Mouse (Mus musculus): Measurements from ENCODE around the gene Golph3l.
"Not testable (repeated sequence)": the region's sequence is repeated elsewhere in the genome, so short reads cannot be mapped to it uniquely, and the experiment has no call there.

Gene Golph3l

DNA sequence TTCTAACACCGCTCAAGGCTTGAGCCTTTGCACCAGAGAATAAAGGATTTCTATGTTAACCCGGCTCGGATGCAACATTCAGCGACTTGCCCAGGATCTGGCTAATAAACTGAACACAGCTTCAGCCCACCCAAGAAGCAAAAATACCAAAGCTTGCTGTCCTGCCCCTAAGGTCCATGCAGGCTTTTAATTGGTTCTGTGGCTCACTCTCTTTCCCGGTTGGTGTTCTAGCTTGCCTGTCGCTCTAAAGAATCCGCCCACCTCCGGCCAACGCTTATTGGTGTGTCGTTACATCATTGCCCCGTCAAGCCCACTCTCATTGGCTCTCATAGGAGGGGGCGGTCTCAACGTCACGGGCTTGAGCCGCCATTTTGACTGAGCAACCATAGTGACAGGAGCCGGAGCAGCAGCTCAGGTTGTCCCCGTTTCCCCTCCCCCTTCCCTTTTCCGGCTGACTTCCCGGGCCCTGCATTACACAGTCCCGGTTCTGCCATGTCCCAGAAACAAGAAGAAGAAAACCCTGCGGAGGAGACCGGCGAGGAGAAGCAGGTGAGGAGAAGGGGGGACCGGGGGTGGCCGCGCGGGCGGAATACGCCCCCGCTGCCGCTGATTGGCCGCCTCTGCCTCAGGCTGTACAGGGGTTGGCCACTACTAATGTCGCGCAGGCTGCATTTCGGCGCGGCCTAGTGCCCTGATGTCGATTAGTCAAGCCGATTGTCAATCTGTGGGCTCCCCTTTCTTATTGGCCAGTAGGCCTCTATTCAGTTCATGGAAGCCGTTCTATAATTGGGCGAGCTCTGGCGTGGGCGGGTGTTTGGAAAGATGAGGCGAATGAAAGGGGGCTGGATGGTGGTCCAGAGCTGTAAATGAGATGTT is 36.1 kb downstream of the Golph3l start, which contains the start of gene Ensa:
TSS of gene Ensa (plus strand) at position 366 of the 876 bp plus-strand sequence.
- in situ Hi-C loops (cut with MboI, MseI): no loop called here

DNA sequence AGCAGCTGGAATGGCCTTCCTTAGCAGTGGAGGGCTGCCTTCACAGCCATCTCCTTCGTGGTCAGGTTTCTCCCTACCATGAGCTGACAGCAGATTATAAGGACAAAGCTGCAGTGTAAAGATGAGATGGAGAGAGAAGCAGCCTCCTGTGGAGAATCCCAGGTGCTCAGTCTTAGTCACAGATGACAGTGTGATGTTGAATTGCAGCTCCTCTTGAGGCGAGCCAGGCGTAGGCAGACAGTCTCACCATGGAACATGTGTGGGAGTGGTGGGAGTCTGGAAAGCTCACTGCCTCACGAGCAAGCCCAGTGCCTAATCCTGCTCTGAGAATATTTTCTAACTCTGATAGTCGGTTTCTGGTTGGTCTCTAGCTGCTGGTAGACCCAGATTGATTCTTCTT is 39.0 kb downstream of the Golph3l start:
- in situ Hi-C loops (cut with MboI, MseI): no loop called here

DNA sequence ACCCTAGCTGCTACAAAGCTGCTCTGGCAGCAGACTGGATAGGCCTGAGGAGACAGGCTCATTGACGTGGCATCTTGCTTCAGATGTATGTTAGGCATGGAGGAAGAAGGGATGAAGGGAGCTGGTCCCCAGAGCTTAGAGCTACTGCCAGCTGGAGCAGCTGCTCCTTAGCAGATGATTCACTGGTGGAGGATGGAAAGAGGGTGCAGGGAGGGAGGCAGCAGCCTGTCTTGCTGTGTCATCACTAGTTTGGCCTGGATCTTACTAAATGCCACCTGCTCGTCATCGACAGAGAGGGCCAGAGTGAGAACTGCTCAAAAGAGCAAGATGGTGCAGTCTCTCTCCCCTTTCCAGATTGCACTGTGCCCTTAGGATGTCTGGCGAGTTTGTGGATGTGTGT is 41.0 kb downstream of the Golph3l start:
- in situ Hi-C loops (cut with MboI, MseI): no loop called here

DNA sequence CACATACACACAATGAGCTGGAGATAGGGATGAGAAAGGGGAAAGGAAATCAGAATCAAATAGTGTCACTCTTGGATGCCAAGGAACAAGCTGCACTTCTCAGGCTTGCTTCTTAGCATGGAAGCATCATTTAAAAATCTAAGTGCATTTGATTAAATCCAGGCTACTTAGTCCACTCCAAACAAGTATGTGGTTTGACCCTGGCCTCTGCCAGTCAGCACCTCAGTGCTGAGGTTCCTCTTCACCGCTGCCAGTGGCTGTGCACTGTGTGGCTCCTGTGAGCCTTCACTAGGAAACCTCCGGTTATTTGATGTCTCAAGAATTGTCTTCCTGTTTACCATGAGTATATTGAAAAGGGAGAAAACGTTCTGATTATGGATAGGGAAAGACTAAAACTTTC is 42.1 kb downstream of the Golph3l start:
- in situ Hi-C loops (cut with MboI, MseI): no loop called here

DNA sequence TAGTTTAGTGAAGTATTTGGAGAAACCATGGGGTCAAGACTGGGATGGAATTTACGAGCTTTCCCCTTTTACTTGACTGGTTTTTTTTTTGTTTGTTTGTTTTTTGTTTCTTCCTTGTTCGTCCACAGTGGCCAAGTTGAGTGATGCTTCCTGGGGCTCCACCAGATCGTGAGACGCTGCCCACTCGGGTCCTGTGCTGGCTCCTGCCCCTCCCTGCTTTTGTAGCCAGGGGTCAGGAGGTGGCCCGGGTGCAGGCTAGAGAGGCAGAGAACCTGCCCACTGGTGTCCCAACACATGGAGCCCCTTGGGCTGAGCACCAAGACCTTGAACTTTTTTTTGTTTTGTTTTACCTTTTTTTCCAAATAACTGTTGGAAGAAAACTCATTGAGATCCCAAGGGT is 42.6 kb downstream of the Golph3l start:
- in situ Hi-C loops (cut with MboI, MseI): no loop called here

DNA sequence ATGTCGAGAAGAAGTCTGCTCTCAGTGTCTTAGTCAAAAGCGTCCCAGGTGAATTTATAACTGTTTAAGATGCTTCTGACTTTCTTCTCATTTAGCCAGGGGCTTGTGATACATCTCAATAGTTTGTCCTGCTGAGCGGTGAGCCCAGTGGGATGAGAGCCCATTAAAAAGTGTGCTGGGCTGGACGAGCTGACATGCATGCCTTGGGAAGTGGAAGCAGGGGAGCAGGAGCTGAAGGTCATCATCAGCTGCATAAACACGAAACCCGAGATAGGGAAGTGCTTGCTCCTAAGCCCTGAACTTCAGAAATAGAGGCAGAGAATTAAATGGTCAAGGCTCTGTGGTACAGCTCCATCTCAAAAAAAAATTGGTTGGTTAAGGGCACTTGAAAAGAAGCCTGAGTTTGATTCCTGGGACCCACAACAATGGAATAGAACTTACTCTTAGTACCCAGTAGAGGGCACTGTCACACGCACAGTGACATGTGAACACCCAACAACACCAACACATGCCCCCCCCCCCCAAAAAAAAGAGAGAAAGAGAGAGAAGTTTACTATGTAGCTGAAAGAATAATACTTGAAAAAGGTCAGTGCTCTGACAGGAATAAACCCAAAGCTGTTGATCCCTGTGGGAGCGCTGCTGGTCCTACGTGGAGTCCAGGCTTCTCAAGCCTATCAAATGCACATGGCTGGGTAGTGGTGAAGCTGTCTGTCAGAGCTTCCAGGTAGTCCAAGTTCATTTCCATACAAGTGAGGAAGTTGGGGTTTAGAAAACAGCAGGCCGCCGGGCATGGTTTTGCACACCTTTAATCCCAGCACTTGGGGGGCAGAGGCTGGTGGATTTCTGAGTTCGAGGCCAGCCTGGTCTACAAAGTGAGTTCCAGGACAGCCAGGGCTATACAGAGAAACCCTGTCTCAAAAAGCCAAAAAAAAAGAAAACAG is 44.2 kb downstream of the Golph3l start:
- in situ Hi-C loops (cut with MboI, MseI): no loop called here

DNA sequence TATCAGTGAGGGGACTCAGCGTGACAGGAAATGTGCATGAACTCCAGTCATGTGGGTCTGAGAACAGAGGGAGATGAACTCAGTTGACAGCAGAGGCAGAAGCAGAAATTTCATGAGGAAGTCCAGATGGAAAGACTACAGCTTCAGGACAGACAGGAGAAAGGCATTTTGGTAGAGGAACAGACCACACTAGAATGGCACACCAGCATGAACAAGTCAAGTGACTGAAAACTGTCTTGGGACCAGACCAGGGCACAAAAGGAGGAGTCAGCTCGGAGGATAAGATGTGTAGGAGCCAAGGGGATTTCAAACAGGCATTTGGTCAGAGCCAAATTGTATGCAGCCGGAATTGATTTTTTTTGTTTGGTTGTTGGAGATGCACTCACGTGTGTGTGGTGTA is 46.9 kb downstream of the Golph3l start:
- in situ Hi-C loops (cut with MboI, MseI): no loop called here

DNA sequence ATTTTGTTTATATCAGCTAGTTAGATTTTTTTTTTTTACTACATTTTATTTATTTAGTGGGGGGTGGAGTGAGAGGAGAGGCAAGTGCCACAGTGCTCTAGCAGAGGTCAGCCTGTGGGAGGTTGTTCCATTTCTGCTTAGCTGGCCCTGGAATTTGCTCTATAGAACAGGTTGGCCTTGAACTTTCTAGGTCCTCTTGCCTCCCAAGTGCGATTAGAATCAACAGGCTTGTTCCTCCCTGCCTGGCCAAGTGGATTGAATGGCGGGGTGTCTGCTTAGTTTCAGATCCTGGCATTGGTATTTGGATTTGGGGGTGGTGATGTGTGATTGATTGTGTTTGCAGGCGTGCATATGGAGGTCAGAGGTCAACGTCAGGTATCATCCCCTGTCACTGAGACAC is 47.3 kb downstream of the Golph3l start:
- in situ Hi-C loops (cut with MboI, MseI): no loop called here

DNA sequence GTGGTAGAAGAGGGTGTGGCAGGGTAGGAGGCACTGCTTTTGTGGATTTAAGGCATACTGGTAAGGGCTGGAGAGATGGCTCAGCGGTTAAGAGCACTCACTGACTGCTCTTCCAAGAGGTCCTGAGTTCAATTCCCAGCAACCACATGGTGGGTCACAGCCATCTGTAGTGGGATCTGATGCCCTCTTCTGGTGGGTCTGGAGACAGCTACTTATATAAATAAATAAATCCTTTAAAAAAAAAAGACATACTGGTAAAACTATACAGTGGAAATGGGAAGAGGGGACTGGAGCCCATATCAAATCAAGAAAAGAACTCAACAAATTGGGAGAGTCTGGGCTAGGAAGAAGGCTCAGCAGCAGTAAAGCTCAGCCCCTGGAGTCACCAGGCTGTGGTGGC is 51.0 kb downstream of the Golph3l start:
- in situ Hi-C loops (cut with MboI, MseI): no loop called here

DNA sequence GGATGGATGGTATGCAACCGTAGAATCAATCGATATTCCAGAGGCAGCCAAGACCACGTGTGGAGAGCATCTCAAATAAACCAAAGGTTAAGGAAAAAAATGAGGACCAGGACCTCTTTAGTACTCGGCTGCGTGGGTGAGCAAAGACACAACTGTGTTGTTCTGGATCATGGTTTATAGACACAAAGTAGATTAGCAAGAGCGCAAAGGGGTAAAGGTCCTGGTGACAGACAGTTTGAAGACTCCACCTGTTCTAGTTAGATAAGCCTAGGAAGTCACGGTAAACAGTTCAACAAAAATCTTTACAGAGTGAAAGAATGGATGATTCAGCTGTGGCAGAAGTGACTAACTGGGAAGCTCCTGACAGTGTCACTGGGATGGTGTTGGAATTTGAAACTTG is 54.4 kb downstream of the Golph3l start:
- in situ Hi-C loops (cut with MboI, MseI): no loop called here

DNA sequence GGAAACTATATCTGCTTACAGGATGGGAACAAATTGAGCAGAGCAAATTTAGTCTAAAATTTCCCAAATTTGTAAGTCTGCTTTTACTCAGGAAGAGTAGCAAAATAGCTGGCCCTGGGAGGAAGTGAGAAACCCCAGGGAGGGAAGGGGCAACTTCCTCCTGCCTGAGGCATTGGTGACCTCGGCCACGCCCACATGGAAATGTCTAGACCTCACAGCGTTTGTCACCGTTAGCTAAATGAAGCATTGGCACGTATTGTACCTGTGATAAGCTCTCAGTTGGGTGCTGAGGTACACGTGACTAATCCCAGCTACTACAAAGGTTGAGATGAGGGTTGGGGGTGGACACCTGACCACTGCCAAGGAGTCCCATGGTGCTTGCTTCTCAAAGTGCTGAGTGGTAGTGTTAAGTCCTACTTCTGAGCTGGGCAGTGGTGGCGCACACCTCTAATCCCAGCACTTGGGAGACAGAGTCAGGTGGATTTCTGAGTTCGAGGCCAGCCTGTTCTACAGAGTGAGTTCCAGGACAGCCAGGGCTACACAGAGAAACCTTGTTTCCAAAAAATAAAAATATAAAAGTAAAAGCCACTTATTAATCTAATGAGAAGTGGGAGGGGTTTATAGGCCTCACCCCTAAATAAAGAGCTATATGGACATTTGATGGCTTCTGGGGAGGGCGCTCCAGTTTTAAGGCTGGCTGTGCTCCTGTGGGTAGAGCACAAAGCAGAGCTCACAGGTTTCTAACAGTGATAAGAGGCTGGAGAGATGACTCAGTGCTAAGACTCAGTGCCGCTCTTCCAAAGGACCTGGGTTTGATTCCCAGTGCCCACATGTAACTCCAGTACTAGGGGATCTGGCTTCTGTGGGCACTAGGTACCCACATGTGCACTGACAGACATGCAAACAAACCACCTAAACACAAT is 56.8 kb downstream of the Golph3l start:
- in situ Hi-C loops (cut with MboI, MseI): no loop called here

DNA sequence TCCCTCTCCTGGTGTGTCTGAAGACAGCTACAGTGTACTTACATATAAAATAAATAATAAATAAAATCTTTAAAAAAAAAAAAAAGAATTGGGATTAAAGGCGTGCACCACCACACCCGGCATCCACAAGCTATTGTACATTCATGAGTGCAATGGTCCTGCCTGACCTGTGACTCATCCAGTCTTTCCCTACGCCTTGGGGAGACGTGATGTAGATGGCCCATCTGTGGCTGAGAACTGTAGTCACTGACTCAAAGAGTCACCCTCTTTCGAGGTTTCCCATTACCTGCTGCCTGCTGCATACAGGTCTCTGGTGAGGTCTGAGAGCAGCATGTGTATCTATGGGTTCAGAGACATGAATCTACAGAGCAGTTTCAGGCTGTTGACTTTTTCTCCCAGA is 59.3 kb downstream of the Golph3l start:
- in situ Hi-C loops (cut with MboI, MseI): no loop called here

DNA sequence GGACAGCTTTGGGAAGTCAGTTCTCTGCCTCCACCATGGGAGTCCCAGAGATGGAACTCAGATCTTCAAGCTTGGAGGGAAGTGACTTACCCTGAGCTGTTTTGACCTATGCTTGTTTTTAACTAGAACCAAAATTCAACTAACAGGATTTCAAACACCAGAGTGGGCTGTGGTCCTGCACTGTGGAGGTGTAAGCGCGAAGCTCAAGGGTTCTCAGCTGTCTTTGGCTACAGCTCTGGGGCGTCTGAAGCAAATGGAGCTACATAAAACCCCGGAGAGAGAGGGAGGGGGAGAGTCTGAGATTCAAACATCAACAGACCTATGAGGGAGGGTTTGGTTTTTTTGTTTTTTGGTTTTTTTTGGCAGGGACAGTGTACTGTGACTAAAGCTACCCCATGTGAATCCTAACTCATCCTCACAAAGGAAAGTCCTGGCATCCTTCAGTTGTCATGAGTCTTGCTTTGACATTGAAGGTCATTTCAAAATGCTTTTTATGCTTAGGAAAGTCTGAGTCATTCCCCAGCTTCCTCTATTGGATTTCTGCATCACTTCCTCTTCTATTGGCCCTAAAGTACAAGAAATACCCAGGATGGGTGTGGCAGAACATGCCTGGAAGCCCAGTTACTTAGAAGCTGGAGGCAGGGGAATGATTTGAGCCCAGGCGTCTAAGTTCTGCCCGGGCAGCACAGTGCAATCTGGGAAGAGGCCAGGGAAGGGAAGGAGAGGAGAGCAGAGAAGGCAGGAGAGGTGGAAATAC is 61.7 kb downstream of the Golph3l start:
- in situ Hi-C loops (cut with MboI, MseI): no loop called here

DNA sequence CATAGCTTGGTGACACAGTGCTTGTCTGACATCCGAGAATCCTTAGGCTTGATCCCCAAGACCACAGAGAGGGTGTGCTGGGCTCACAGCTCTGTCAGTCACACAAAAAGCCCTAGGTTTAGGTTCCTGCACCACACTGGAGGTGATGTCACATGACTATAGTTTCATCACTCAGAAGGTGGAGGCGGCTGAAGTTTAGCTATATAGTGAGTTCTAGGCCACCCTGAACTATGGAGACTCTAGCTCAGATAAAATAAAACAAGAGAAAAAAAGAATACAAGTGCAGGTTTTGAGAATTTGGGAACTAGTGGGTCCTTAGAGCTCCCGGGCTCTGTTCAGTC is 62.3 kb downstream of the Golph3l start:
- in situ Hi-C loops (cut with MboI, MseI): no loop called here

DNA sequence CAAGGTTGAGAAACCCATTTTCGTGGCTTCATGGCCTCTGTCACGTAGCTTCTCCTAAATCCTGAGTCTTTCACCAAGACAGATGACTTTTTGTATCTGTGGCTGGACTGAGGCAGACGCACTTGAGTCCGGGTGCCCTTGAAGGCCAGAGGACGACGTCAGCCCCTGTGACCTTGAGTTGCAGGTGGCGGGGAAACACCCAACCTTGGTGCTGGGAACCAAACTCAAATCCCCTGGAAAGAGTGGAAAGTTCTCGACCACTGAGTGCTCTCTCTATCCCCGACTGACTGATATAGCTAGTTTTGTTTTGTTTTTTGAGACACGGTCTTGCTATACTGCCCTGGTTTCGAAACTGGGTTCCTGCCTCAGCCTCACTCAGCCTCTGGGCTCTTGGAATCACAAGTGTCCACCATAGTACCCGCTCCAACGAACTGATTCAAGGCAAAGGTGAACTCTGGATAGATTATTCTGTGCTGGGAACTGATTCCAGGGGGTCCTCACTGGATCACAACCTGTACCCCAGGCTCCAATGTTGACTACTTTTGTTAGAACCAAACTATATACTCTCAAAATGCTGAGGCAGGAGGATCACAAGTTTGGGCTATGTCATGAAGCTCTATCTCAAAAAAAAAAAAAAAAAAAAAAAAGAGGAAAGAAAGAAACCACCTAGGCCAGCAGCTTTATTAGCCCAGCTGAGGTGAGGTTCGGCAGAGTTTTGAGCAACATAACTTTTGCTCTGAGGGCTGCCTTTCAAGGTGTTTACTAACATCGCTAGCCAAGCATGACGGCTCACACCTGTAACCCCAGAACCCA is 62.9 kb downstream of the Golph3l start:
- in situ Hi-C loops (cut with MboI, MseI): no loop called here

DNA sequence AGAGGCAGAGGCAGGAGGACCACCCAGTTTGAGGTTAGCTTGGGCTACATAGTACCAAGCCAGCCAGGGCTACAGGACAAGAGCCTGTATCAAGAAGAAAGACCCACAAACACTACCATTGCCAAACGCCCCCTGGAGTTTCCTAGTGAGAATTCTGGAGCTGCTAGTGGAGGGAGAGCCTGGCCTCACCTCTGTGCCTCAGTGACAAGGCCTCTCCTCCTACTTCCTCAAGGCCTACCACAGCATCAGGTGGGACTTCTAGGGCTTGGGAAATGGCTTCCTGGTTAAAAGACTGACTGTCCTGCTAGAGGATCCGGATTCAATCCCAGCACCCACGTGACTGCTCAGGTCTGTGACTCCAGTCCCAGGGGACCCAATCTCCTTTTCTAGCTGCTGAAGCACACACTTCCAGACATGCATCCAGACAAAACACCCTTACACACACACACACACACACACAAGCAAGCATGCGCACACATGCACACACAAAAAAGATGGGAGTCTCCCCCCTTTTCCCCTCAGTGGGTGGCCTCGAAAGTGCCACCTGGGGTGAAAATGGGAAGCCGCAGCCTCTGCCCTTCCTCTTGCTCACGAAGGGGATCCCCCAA is 63.6 kb downstream of the Golph3l start:
- in situ Hi-C loops (cut with MboI, MseI): no loop called here

DNA sequence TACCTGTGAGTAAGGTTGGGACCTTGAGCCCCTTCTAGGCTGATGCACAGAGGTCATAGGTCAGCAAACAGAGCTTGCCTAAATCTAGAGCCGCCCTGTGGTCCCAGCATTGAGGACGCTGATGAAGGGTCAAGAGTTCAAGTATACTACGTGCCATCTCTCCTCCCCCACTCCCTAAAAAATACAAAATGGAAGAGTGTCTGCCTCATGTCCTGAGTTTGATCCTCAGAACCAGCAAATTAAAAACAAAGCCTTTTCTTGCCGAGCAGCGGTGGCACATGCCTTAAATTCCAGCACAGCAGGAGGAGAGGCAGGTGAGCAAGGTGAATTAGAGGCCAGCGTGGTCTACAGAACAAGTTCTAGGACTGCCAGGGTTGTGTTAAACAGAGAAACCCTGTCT is 64.1 kb downstream of the Golph3l start:
- in situ Hi-C loops (cut with MboI, MseI): no loop called here

DNA sequence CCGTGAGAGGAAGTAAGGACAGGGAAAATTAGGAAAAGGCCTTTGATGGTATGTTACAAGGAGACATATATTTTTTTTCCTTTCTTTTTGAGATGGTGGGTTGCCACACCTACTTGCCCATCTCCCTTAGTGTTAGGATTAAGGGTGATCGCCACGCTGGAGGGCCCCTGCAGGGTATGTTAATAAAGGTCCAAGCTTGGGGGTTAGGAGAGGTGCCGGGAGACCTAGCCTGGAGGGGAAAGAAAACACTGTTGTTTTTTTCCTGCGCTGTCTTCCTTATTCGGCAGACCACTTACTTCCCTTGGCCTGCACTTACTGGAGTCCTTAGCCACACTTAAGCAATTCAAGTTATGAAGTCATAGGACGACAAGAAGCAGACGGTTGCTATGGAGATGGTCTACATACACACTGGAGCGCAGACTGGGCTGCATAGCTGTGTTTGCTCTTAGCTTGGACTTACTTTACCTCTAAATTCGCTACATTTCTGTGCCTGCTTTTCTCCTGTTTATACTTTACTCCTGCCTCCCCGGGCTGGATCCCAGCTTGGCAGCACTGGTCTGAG is 64.8 kb downstream of the Golph3l start:
- in situ Hi-C loops (cut with MboI, MseI): no loop called here

DNA sequence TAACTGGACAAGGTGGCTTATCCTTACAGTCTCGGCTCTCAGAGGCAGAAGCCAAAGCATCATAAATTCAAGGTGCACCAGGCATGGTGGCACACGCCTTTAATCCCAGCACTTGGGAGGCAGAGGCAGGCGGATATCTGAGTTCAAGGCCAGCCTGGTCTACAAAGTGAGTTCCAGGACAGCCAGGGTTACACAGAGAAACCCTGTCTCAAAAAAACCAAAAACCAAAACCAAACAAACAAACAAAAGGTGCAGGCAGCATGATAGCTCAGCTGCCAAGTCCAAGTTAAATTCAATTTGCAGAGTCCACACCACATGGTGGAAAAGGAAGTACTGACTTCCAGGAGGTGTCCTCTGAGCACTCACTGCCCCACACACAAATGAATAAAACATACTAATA is 65.6 kb downstream of the Golph3l start:
- in situ Hi-C loops (cut with MboI, MseI): not testable (repeated sequence)
